Mouse (Mus musculus) lung, embryonic 16.5 days (tissue): ENCODE data around the gene Lcorl. TPM values are rescaled to one million over a fixed set of nuclear protein-coding genes. Genes with fewer than 3 reads are reported as not detected.

Experiments used
- ATAC-seq: fragments of 200-750 bp; cut with Nextera tagmentation; 2 replicates; pipeline ENCODE4 v1.8.0; 2017; ENCODE audit warnings: low read depth, mild to moderate bottlenecking, moderate library complexity
- H3K27ac ChIP-seq: fragments of 300-500 bp; sonication (generic); 2 replicates; pipeline ENCODE4 v1.5.1; 2014; ENCODE audit warnings: mild to moderate bottlenecking, control low read depth, low read length
- H3K27me3 ChIP-seq: fragments of 300-500 bp; sonication (generic); 2 replicates; pipeline ENCODE4 v1.6.1; 2014; ENCODE audit warnings: low read depth, low read length, mixed read lengths; ENCODE audit not compliant: control insufficient read depth, insufficient read depth
- H3K36me3 ChIP-seq: fragments of 300-500 bp; sonication (generic); 2 replicates; pipeline ENCODE4 v1.6.1; 2014; ENCODE audit warnings: low read length; ENCODE audit not compliant: control insufficient read depth, insufficient read depth
- H3K4me1 ChIP-seq: fragments of 300-500 bp; sonication (generic); replicated peaks from 2 replicates; pipeline ENCODE4 v1.6.1; 2014; ENCODE audit warnings: low read length, mixed read lengths; ENCODE audit not compliant: control insufficient read depth, insufficient read depth
- H3K4me2 ChIP-seq: fragments of 300-500 bp; sonication (generic); 2 replicates; pipeline ENCODE4 v1.6.1; 2014; ENCODE audit warnings: low read depth, low read length, control low read depth
- H3K4me3 ChIP-seq: fragments of 300-500 bp; sonication (generic); 2 replicates; pipeline ENCODE4 v1.5.1; 2014; ENCODE audit warnings: mild to moderate bottlenecking, low read length, control low read depth
- H3K9ac ChIP-seq: fragments of 300-500 bp; sonication (generic); 2 replicates; pipeline ENCODE4 v1.6.1; 2014; ENCODE audit warnings: low read length, control low read depth
- H3K9me3 ChIP-seq: fragments of 300-500 bp; sonication (generic); 2 replicates; pipeline ENCODE4 v1.6.1; 2016; ENCODE audit warnings: low read length; ENCODE audit not compliant: control insufficient read depth
- WGBS: fragments of 180-500 bp; shearing (Covaris S2); extraction: QIAGEN DNeasy Blood & Tissue Kit; methylation state at CpG from one replicate; pipeline ENCODE4 v1.1.7; 2014; 5-methylcytosine and 5-hydroxymethylcytosine counted together
- polyA plus RNA-seq: library from polyadenylated mRNA; unstranded; fragments of >200 nt; fragmentation: Nextera tagmentation; extraction: Ambion mirVana; gene quantifications from 2 replicates; pipeline ENCODE4 v1.2.1, GENCODE M21; 2015

The Lcorl gene
- polyA plus RNA-seq, 1 experiment from 2014 or later, result 36.2 TPM

DNA sequence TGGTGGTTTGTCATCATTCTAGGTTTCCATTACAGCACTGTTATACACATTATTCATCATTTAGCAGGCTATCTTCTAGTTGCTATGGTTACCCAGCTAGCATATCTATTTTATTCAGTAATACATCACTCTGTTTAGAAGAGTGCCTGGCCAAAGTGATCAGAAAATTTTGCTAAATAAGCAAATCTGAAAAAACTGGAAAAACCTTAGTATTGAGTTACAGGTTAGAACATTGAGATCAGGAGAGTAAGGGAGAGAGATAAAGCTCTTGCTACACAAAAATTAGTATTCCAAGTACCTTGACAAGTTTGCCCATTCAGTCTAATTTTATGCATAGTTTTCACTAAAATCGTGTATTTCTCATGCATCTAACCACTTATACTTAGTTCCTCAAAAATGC, 119.5 kb downstream of the Lcorl start:
- ATAC-seq, result no peak
- Histone ChIP-seq H3K27me3 (no peaks in the 10 kb centered on the region), H3K9ac (no peak overlapping the region), H3K4me1 (no peaks in the 10 kb centered on the region), H3K4me2 (no peak overlapping the region), H3K4me3 (no peak overlapping the region), H3K27ac (no peak overlapping the region), H3K36me3 (peaks cover 19% of the 10 kb centered on the region), H3K9me3 (no peaks in the 10 kb centered on the region)
- whole genome bisulfite sequencing, result 87% methylated on average over 1 of the region's 1 CpGs

DNA sequence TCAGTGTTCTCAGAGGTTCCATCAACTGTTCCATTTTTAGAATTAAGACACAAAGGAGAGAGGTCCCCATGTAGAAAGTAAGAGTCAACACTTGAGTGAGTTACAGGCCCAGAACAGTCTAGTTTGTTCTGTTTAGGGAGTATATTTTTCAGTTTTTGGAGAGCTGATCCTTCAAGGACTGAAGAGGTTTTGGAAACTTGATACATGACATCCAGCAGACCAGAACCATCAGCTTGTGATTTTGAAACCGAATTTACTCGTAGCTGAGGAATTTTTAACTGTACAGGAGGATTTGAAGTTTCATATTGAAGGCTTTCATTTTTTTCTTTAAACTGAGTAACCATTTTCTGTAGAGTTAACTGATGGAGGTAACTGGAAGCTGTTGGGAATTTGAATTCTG, 123.7 kb downstream of the Lcorl start:
- Histone ChIP-seq H3K27ac (no peak overlapping the region), H3K9ac (no peak overlapping the region), H3K4me3 (no peak overlapping the region), H3K4me2 (no peak overlapping the region), H3K27me3 (no peaks in the 10 kb centered on the region), H3K9me3 (no peaks in the 10 kb centered on the region), H3K36me3 (peaks cover 12% of the 10 kb centered on the region), H3K4me1 (no peaks in the 10 kb centered on the region)
- 80% methylated on average over 2 of the region's 2 CpGs for WGBS
- no peak for ATAC-seq

DNA sequence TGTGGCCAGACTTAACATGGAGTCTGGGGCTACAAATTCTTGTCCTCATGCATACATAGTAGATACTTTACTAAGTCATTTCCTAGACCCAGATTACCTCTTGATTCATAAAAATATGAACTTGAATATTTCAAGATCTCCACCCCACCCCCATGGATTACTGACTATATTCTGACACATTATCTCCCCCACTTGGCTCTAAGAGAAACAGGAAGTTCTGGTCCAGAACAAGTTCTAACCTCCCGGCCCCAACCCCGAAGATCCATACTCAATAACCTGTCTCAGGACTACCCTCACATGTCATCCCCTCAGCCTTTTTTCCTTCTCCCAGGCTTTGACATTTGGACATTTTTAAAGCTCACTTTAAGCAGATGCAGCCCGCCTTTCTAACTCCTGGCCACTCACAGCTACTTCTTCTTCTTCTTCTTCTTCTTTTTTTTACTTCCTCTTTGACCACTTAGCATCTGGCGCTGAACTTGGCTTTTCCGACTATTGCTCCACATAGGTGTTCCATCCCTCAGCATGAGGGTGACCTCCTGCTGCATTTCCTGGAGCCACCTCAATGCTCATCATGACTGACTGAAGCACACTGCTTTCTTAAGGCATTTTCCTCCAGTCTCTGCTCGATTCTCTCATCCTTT, 138.4 kb downstream of the Lcorl start:
- no peak for ATAC-seq
- Histone ChIP-seq H3K4me1 (no peaks in the 10 kb centered on the region), H3K9ac (no peak overlapping the region), H3K4me2 (no peak overlapping the region), H3K36me3 (no peaks in the 10 kb centered on the region), H3K4me3 (no peak overlapping the region), H3K27me3 (no peaks in the 10 kb centered on the region), H3K9me3 (no peaks in the 10 kb centered on the region), H3K27ac (no peak overlapping the region)
- 87% methylated on average over 6 of the region's 6 CpGs for WGBS

DNA sequence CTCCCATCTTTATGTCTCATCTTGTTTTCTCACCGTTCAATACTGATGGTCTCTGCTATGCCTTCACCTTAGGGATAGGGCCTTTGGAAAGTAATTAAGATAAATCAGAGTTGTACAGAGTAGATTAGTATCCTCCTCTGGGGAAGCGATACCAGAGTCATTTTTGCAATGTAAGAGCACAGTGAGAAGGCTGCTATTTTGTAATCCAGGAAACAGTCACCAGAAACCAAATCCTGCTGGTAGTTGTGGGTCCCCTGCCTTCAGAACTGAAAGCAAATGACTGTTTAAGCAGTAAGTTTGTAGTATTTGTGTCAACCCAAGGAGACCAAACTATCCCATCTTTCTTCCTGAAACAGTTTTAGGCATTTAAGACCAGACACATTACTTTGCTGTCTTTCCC, 147.8 kb downstream of the Lcorl start:
- Histone ChIP-seq H3K27me3 (no peaks in the 10 kb centered on the region), H3K9ac (no peak overlapping the region), H3K36me3 (0 out of 2 replicates have a peak, but pooled peaks cover 2% of the 10 kb centered on the region), H3K9me3 (no peaks in the 10 kb centered on the region), H3K4me1 (no peaks in the 10 kb centered on the region), H3K4me3 (no peak overlapping the region), H3K4me2 (no peak overlapping the region), H3K27ac (no peak overlapping the region)
- ATAC-seq, result no peak
- WGBS, result 95% methylated on average over 2 of the region's 2 CpGs

DNA sequence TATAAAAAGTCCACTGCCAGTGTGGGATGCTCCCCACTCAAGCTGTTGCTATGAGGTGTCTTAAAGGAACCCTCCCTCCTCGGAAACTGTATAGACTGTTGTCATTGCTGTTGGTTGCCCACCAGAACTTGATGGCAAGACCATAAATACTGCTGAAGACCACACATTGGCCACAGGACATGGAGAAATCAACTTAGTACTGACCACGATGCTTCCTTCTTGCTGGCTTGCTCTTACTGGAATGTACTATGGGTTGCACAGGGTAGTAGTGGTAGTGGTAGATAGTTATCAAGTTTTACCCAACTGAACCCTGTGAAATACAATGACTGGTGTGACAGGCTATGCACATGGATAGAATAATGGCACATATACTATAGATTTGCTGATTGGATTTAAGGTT, 150.6 kb downstream of the Lcorl start:
- no peak overlapping the region for H3K4me2 ChIP-seq
- H3K4me3 ChIP-seq, result no peak overlapping the region
- H3K9ac ChIP-seq, result no peak overlapping the region
- H3K27me3 ChIP-seq, result no peaks in the 10 kb centered on the region
- 93% methylated on average over 2 of the region's 2 CpGs for whole genome bisulfite sequencing
- peaks cover 6% of the 10 kb centered on the region; the same call in 1 of the 2 replicates for H3K36me3 ChIP-seq
- no peak for ATAC-seq
- no peaks in the 10 kb centered on the region for H3K4me1 ChIP-seq
- no peaks in the 10 kb centered on the region for H3K9me3 ChIP-seq
- no peak overlapping the region for H3K27ac ChIP-seq

DNA sequence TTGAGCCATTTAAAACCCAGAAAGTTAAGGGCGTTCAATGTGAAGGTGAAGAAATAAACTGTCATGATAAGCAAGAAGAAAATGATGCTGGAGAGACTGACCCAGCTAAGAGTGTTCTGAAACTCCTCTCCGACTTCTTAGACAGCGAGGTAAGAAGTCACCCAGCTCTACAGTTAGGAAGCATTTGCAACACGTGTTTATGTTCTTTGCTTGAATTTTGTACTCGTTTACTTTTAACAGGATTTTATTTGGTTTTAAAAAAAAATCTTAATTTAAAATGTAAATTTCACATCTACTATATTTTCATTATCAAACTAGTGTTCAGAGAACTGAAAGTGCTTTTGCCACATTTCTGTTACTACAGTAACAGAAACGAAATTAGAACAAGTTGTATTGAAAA, 165.7 kb downstream of the Lcorl start:
- ATAC-seq, result no peak
- Histone ChIP-seq H3K27ac (no peak overlapping the region), H3K9me3 (no peaks in the 10 kb centered on the region), H3K4me1 (no peaks in the 10 kb centered on the region), H3K4me2 (no peak overlapping the region), H3K27me3 (no peaks in the 10 kb centered on the region), H3K9ac (no peak overlapping the region), H3K36me3 (peaks cover 8% of the 10 kb centered on the region; the same call in 1 of the 2 replicates), H3K4me3 (no peak overlapping the region)
- 85% methylated on average over 6 of the region's 6 CpGs for WGBS

DNA sequence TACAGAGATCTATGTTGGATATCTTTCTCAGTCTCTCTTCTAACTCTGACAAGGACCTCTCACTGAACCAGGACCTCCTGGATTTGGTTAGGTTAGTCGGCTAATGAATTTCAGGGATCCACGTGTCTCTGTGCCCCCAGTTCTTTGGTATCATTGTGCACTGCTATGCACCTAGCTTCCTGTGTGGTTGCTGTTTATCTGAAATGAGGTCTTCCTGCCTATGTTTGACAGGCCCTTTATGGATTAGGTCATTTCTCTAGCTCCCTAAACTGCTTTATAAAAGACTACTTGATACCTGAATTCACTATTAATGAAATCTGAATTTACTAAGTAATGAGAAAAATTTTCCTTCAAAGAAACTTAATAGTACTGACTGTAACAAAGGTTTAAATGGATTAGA, 166.6 kb downstream of the Lcorl start:
- H3K4me3 ChIP-seq, result no peak overlapping the region
- H3K27me3 ChIP-seq, result no peaks in the 10 kb centered on the region
- 74% methylated on average over 2 of the region's 2 CpGs for WGBS
- no peak for ATAC-seq
- no peak overlapping the region for H3K9ac ChIP-seq
- no peaks in the 10 kb centered on the region for H3K9me3 ChIP-seq
- H3K4me2 ChIP-seq, result no peak overlapping the region
- H3K36me3 ChIP-seq, result peaks cover 9% of the 10 kb centered on the region; the same call in 1 of the 2 replicates
- no peak overlapping the region for H3K27ac ChIP-seq
- no peaks in the 10 kb centered on the region for H3K4me1 ChIP-seq

DNA sequence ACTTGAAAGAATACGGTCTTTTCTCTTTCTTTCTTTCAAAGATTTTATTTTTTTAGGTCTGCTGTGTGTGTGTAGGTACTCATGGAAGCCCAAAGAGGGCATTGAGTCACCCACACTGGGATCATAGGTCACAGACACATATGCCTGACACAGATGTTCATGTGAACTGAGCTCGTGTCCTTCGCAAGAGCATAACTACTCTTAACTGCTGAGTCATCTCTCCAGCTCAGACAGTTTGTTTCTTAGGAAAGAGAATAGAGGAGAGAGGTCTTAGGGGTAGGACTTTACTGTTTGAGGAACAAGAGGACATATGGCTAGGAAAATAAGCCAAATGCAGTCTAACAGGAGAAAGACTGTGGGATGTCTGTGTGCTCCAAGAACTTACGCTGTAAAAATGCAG, 168.3 kb downstream of the Lcorl start:
- Histone ChIP-seq H3K36me3 (peaks cover 9% of the 10 kb centered on the region; the same call in 1 of the 2 replicates), H3K4me3 (no peak overlapping the region), H3K9ac (no peak overlapping the region), H3K27me3 (no peaks in the 10 kb centered on the region), H3K27ac (no peak overlapping the region), H3K9me3 (no peaks in the 10 kb centered on the region), H3K4me2 (no peak overlapping the region), H3K4me1 (no peaks in the 10 kb centered on the region)
- 87% methylated on average over 4 of the region's 4 CpGs for WGBS
- ATAC-seq, result no peak

DNA sequence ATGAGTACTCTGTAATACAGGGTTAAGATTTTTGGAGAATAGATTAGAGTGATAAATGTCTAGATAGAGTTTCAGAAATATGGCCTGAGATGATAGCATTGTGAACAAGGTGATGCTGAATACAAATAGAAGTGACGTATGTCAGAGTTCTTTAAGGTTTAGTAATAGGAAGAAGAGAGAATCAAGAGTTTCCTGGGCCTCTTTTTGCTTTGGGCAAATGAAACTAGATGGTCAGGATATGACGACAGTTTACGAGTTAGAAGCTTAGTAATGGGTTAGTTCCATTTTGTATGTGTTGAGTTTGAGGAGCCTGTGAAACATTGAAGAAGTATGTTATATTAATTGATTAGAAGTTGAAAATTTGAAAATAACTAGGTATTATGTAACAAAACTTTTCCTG, 171.2 kb downstream of the Lcorl start:
- Histone ChIP-seq H3K4me1 (no peaks in the 10 kb centered on the region), H3K4me2 (no peak overlapping the region), H3K9ac (no peak overlapping the region), H3K9me3 (no peaks in the 10 kb centered on the region), H3K4me3 (no peak overlapping the region), H3K36me3 (peaks cover 9% of the 10 kb centered on the region), H3K27me3 (no peaks in the 10 kb centered on the region), H3K27ac (no peak overlapping the region)
- WGBS, result 94% methylated on average over 3 of the region's 3 CpGs
- ATAC-seq, result no peak

DNA sequence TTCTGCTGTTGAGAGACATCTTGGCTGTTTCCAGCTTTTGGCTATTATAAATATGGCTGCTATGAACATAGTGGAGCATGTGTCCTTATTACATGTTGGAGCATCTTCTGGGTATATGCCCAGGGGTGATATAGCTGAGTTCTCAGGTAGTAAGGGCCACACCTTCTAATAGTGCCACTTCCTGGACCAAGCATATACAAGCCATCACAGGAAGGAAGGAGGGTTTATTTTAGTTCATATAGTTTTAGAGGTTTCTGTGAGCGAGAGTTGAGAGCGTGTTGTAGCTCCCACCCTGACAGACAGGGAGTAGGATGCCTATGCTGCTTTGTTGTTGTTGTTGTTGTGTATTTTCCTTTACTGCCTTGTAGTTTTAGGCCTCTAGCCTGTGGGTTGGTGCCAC, 172.2 kb downstream of the Lcorl start:
- no peak for ATAC-seq

More for the DNA sequence above, 172.2 kb downstream of the Lcorl start:
- Histone ChIP-seq H3K9me3 (no peaks in the 10 kb centered on the region), H3K4me3 (no peak overlapping the region), H3K36me3 (peaks cover 15% of the 10 kb centered on the region), H3K9ac (no peak overlapping the region), H3K27me3 (no peaks in the 10 kb centered on the region), H3K4me2 (no peak overlapping the region), H3K4me1 (no peaks in the 10 kb centered on the region), H3K27ac (no peak overlapping the region)
- 97% methylated on average over 2 of the region's 2 CpGs for WGBS
